In genomic region chr11:57592228-57592748, GRCm38 (mm10) we compare ENCODE assay signal across 28 mouse cellular contexts.
"Had no signal": no experiment of that assay in that cellular context is flagged by ENCODE, and none has a peak within 500 bp of the region (broad histone marks: within the 10 kb centered on the region; RNA-seq: fewer than 3 reads in every experiment).

No protein-coding gene starts in this region.

- H3K4me1 ChIP-seq: liver, embryonic 15.5 days; lung, embryonic 15.5 days had no signal

- H3K9ac ChIP-seq: limb, embryonic 12.5 days; limb, embryonic 13.5 days; limb, embryonic 15.5 days; liver, embryonic 12.5 days; liver, embryonic 13.5 days; liver, embryonic 14.5 days; liver, embryonic 15.5 days; liver, postnatal 0 days; lung, embryonic 14.5 days; lung, embryonic 15.5 days; midbrain, embryonic 12.5 days; midbrain, embryonic 13.5 days; midbrain, embryonic 15.5 days; neural tube, embryonic 12.5 days had no signal

- DNase-seq: left cerebral cortex, postnatal 4 days; liver; liver, embryonic 13.5 days; liver, postnatal 0 days; lung, adult 18-20 months; lung, adult 2 months; lung, embryonic 14.5 days; lung, postnatal 10 days; lung, postnatal 14 days; lung, postnatal 36 days; lung, postnatal 4 days; midbrain, embryonic 14.5 days had no signal

- H3K27ac ChIP-seq: limb, embryonic 10.5 days; limb, embryonic 12.5 days; limb, embryonic 13.5 days; limb, embryonic 15.5 days; liver, embryonic 12.5 days; liver, embryonic 13.5 days; liver, embryonic 14.5 days; liver, embryonic 15.5 days; lung, embryonic 15.5 days; macrophage; midbrain, embryonic 10.5 days; midbrain, embryonic 12.5 days; midbrain, embryonic 13.5 days; midbrain, embryonic 15.5 days; neural tube, embryonic 12.5 days had no signal

- H3K9me3 ChIP-seq: limb, embryonic 10.5 days; limb, embryonic 15.5 days; liver, embryonic 12.5 days; liver, embryonic 13.5 days; liver, embryonic 15.5 days; lung, embryonic 15.5 days; midbrain, embryonic 10.5 days; midbrain, embryonic 12.5 days; midbrain, embryonic 13.5 days; midbrain, embryonic 15.5 days; neural tube, embryonic 12.5 days had no signal

- H3K4me3 ChIP-seq: limb, embryonic 10.5 days; limb, embryonic 12.5 days; limb, embryonic 13.5 days; limb, embryonic 15.5 days; liver, embryonic 12.5 days; liver, embryonic 13.5 days; liver, embryonic 15.5 days; lung, embryonic 15.5 days; megakaryocyte, embryonic 14.5 days; midbrain, embryonic 10.5 days; midbrain, embryonic 12.5 days; midbrain, embryonic 13.5 days; midbrain, embryonic 15.5 days; myocyte; neural tube, embryonic 12.5 days had no signal

- H3K27me3 ChIP-seq: limb, embryonic 12.5 days; limb, embryonic 13.5 days; limb, embryonic 15.5 days; neural tube, embryonic 12.5 days had no signal

- H3K36me3 ChIP-seq: limb, embryonic 10.5 days; limb, embryonic 12.5 days; limb, embryonic 13.5 days; limb, embryonic 15.5 days; liver, embryonic 12.5 days; liver, embryonic 13.5 days; liver, embryonic 15.5 days; lung, embryonic 15.5 days; midbrain, embryonic 10.5 days; midbrain, embryonic 12.5 days; midbrain, embryonic 13.5 days; midbrain, embryonic 15.5 days; neural tube, embryonic 12.5 days had no signal
